Mouse (Mus musculus): ENCODE measurements around the gene Fam168a.

The Fam168a gene

DNA sequence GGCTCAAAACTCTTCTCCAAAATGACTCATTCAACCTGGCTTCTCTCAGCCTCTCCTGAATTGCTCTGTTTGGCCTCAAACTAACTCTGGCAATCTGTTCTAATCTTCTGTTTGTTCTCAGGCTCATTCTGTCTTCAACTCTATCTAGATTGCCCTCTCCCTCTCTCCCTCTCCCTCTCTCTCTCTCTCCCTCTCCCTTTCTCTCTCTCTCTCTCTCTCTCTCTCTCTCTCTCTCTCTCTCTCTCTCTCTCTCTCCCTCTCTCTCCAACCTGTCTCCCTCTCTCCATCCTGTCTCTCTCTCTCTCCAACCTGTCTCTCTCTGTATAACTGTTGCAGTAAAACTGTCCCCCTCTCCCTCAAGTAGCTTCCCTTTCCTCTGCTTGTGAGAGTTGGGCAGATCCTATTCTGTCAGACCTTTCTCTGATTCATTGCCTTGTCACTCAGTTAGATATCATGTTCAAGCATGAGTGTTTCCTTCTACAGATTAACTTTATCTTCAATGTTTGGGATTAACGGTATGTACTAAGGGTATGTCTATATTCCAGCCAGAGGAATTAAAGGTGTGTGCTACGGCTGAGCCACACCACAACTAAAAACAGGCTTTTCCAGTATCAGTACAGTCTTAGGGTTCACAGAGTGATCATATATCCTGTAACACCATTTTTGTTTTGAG is 64.4 kb downstream of the Fam168a start:
- DNase-seq (ENCODE audit: low read depth, low spot score) = no peak

GRCm38 (mm10) chr7:100774189-100774588 is 67.8 kb downstream of the Fam168a start:
- DNase-seq (ENCODE audit: low read depth, low spot score) = no peak

DNA sequence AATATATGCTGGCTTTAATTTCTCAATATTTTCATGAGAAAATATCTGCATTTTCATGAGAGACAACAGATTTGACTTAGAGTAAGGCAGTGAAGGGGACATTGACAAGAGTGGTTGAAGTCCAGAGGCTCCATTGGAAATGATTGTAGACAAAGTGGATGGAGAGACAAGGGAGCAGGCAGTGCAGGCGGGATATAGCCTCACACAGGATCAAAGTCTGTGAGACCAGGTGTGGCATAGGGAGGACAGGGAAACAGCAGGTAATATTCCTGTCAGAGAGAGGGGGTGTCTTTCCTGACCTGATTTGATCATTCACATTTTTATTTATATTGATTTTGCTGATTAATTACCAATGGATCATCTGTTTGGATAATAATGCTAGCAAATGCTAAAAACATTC is 69.4 kb downstream of the Fam168a start:
- no peak for DNase-seq (ENCODE audit: low read depth, low spot score)

GRCm38 (mm10) chr7:100780192-100780591 is 73.8 kb downstream of the Fam168a start:
- DNase-seq (ENCODE audit: low read depth, low spot score) = no peak

DNA sequence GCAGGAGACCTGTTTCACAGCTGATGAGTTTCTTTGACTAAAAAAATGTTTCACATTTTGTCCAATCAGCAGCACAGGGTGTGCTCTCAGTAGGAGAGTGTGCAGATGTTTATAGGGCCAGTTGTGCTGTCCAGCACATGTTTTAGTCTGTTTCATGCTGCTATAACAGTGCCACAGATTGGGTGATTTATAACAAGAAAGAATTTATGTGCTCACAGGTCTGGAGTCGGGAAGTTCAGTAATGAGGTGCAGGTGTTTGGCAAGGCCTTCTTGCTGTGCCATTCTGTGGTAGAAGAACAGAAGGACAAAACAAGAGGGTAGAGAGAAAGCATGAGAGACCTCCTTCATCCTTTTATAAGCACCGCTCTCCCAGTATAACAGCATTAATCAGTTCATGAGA is 78.2 kb downstream of the Fam168a start:
- no peak for DNase-seq (ENCODE audit: low read depth, low spot score)

- no peak for DNase-seq (ENCODE audit: low read depth, low spot score)
Observed at GRCm38 (mm10) chr7:100785426-100785825, 79.0 kb downstream of the Fam168a start.

DNA sequence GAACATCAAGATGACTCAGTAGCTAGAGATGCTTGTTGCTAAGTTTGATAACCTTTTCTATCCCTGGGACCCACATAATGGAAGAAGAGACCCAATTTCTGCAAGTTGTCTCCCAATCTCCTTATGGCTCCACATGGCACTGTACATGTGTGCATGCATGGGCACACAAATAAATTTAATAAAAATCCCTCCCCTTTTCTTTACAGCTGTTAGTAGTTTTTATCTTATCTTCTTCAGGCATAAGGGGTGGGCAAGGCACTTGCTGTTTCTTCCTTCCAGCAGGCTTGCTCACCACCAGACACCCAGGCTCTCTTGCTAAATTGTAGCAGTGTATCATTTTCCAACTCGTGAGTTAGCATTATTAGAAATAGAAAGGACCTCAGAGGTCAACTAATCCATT is 79.6 kb downstream of the Fam168a start:
- DNase-seq (ENCODE audit: low read depth, low spot score) = no peak

DNA sequence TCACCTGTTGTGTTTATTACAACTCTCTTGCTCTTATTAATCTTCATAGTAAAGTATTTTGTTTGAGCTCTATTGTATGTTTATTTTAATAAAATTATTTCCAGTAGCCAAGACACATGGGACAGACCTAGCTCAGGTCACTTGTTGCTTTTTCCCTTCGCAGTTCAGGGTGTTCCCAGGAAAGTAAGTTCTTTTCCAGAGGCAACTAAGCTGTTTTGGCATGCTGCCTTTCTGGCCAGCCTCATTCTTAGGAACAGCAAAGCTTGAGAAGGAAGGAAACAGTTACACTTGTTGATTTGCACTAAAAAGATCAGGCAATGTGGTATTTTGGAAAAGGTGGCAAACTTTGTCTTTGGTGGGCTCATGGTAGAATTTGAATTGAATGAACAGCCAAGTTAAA is 81.9 kb downstream of the Fam168a start:
- DNase-seq (ENCODE audit: low read depth, low spot score) = no peak

DNA sequence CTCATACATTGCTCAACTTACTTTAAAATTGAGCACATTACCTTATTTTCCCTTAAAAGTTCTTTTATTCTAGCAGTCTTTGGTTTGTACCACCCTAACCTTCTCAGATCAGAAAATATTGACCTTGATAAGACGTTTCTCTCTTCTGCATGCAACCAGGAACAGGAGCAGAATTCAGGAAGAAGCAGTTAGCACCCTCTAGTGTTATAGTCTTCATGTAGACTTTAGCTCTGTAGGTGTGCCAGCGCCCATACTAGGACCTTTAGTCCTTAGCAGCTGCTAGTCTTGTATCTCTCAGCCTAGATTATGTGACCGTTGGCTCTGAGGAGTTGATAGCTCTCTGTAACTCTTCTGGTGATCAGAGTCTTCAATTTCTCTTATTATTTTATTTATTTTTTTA is 92.4 kb downstream of the Fam168a start:
- DNase-seq (ENCODE audit: low read depth, low spot score) = no peak

DNA sequence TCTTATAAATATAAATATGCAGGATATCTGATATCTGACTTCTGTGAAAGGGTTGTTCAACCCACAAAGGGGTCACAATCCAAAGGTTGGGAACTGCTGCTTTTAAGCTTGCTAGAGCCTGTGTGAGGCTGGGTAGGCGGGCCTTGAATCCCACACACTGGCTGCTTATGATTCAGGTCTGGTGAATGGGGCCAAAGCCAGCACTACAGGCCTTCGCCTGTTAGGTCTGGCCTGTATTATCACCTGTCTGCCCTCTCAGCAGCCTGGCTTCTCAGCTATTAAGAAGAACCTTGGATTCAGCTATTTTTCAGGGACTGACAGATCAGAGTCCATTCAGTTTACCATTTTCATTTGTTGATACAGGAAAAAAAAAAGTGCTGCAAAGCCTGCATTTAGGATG is 99.0 kb downstream of the Fam168a start:
- no peak for DNase-seq (ENCODE audit: low read depth, low spot score)

- DNase-seq (ENCODE audit: low read depth, low spot score) = no peak
Observed at GRCm38 (mm10) chr7:100811912-100812311, 105.5 kb downstream of the Fam168a start.

DNA sequence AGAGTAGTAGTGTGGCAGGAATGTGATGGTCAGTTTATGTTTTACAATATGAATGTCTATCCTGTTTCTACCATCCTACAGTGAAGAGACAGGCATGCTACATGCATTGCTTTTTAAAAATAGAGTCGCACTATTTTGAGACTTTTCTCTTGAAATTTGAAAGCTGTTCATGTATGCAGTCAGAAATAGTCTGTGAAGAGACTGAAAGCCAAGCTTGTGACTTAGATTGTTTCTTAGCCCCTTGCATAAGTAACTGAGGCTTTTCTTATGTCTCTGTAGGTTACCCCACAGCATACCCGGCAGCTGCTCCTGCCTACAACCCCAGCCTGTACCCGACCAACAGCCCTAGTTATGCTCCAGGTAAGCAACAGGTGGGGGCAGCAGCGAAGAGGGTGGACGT is 106.2 kb downstream of the Fam168a start:
- no peak for DNase-seq (ENCODE audit: low read depth, low spot score)

DNA sequence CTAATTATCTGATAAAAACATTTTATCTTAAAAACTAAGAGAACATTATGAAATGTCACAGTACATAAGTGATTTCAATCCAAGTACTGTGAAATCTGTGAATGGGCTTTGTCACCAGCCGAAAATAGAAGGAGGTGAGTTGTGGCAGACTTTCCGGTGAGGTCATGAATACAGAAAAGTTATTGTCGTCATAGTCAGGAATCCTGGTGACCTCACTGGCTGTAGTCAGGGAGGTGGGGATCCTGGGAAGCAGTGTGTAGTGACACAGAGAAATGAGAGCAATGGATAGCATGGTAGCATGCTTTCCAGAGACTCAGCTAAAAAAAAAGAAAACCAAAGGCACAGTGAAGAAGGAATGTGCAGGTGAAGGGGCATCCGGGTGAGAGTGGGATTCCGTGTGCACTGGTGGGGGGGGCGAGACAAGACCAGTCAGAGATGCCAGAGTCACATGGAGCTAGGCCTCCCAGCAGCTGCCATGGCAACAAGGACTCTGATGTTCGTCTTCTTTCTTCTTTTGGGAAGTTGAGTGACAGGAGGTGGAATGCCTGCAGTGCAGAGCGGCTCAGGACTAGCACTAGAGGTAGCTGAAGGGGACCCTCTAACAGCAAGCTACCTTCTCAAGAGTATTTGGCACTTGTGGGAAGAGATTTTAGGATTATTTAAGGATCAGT is 109.6 kb downstream of the Fam168a start:
- no peak for DNase-seq (ENCODE audit: low read depth, low spot score)

DNA sequence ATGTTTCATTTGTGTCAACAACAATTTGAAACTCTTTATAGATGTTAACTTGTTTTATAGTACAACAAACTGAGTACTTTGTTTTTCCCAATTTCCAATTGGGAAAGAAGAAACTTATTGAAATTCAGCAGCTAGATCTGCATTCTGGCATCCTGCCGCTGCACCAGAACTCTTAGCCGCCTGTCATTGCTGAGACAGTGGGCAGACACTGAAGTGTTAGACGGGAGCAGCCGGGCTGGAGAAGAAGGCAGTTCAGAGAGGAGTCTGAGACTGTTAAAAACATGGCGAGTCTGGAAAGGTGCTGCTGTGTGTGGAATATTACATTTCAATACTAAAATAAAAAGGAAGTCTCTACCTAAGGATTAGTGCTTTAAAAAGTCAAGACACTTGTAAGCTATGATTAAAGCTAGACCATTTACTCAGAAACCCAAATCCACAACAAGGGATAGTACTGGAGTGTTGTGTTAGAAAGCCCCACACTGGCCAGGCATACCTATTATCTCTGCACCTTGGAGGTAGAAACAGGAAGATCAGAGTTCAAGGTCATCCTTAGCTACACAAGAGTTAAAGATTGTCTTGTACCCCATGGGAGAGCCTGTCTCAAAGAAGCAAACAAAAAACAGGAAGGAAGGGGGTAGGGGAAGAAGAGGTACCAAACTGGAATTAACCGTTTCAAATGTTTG is 110.5 kb downstream of the Fam168a start:
- DNase-seq (ENCODE audit: low read depth, low spot score) = peak; percentile 55

- DNase-seq (ENCODE audit: low read depth, low spot score) = no peak
Observed at GRCm38 (mm10) chr7:100817442-100817760, 111.0 kb downstream of the Fam168a start.

DNA sequence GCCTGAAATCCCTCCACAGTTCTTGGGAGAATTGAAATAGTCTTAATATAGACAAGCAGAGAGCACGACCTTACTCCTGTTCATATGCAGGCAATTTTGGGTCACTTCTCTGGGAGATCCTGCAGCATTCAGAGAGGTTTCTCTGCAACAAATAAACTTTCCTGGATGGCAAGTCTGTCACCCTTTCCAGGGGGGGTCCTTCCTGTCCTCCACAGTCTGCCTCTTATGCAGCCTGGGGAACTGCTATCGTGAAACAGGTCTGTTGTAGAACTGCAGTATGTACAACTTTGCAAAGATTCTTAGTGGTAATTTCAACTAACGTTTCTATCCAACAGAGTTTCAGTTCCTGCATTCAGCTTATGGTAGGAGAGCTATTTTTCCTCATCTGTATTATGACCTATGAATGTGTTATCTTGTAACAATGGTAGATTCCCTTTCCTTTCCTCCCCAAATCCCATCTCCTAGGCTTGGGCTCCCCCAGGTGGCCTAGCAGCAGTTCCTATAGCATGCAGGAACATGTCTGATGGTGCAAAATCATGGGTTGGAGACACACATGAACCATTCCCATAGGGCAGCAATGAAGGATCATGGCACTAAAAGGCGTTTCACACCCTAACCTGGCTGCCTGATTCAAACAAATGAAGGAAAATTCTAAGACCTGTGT is 112.1 kb downstream of the Fam168a start:
- DNase-seq (ENCODE audit: low read depth, low spot score) = no peak

- DNase-seq (ENCODE audit: low read depth, low spot score) = no peak
Observed at GRCm38 (mm10) chr7:100824661-100825060, 118.2 kb downstream of the Fam168a start.

- no peak for DNase-seq (ENCODE audit: low read depth, low spot score)
Observed at GRCm38 (mm10) chr7:100828549-100828948, 122.1 kb downstream of the Fam168a start.

DNA sequence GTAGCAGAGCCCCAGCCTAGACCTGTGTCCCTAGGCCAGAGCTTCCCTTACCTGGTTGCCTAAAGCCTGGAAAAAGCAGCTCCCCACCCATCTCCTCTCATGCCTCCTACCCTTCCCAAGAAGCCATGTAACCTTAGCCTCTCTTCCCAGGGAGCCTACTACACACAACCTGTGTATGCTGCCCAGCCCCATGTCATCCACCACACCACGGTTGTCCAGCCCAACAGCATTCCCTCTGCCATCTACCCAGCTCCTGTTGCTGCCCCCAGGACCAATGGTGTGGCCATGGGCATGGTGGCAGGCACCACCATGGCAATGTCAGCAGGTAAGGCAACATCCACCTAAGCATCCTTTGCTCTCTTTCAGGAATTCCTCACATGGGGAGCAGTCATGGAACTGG is 127.4 kb downstream of the Fam168a start:
- no peak for DNase-seq (ENCODE audit: low read depth, low spot score)

DNA sequence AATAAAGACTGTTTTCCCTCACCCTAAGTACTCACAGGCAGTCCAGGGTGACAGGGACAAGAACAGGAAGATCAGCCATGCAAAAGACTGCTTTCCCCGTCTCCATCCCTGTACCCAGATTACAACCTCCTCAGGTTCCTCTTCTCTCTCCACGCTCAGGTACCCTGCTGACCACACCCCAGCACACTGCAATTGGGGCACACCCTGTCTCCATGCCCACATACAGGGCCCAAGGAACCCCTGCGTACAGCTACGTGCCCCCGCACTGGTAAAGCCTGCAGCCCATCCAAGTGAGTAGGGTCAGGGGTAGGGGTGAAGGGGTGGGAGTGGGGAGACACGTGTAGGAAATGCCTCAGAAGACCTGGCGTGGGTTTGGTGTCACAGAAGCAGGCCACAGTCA is 128.7 kb downstream of the Fam168a start:
- no peak for DNase-seq (ENCODE audit: low read depth, low spot score)

- DNase-seq (ENCODE audit: low read depth, low spot score) = no peak
Observed at GRCm38 (mm10) chr7:100835711-100836110, 129.3 kb downstream of the Fam168a start.

GRCm38 (mm10) chr7:100836657-100837056 is 130.2 kb downstream of the Fam168a start:
- no peak for DNase-seq (ENCODE audit: low read depth, low spot score)

DNA sequence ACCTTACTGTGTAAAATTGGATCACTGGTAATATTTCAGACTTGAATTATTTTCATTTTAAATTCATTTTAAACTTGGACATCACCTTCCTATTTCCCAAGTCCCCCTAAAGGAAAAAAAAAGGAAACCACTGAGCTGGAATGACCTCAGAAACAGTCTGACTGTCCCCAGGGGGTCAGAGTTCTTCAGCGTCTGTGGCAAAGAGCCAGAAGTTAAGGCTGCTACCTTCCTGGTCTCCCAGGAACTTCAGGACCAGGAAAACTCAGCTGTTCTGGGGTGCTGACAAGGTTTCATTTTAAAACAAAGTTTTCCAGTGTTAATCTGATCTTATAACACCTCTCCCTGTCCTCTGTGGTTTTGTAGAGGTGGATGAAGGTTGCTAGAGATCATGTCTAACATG is 131.3 kb downstream of the Fam168a start:
- no peak for DNase-seq (ENCODE audit: low read depth, low spot score)

All from brain, embryonic 18.5 days (tissue).